Mouse (Mus musculus) adrenal gland, postnatal 36 days (tissue): ENCODE measurements at regions not wholly inside any gene's neighbourhood (a gene's known extent, or its start where the extent isn't known, plus 50 kb on each side); places are given as distances from the start of the nearest gene placed in this dataset.
"Not testable (repeated sequence)": the region's sequence is repeated elsewhere in the genome, so short reads cannot be mapped to it uniquely, and the experiment has no call there.

Experiments used
- DNase-seq, 2 experiments: peaks; one replicate each; pipeline ENCODE4 v3.0.0; 2021; ENCODE audit warnings: mixed read lengths in 1 of 2

- no peak for DNase-seq
These were observed 229.4 kb upstream of the Synpr start for GRCm38 (mm10) chr14:13055198-13055597.

DNA sequence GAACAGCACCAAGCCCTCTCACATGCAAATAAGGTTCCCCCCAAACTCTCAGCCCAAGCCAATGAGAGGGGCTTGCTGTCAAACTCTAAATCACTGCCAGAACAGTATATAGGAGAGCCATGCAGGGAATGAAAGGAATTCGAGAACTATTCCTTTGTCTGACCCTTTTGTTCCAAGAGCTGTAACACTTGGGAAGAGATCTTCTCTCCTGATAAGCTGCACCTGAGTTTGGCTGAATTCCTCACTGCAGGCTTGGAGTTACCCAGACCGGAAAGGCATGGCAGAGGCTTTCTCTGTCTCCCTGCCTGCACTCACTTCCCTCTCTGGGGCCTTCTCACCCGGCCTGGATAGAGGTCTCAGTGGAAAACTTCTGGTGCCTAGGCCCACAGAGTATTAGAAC lies 219.7 kb upstream of the Cadps start:
- DNase-seq, result not testable (repeated sequence)

DNA sequence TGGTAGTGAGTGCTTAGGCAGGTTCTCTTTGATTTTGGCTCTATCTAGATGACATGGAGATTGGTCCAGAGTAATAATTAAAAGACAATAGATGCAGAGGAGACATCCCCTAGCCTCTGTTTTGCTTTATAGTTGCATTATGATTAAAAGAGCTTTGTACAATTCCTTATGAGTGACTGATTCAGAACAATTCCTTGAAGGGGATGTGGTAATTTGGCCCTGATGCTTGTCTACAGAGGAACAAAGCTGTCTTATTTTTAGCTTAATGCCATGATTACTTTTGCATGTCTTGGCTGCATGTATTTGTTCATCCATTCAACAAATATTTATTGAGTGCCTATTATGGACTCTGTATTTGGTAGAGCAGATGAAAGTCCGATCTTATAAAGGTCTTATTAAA lies 218.9 kb upstream of the Cadps start:
- no peak for DNase-seq

DNA sequence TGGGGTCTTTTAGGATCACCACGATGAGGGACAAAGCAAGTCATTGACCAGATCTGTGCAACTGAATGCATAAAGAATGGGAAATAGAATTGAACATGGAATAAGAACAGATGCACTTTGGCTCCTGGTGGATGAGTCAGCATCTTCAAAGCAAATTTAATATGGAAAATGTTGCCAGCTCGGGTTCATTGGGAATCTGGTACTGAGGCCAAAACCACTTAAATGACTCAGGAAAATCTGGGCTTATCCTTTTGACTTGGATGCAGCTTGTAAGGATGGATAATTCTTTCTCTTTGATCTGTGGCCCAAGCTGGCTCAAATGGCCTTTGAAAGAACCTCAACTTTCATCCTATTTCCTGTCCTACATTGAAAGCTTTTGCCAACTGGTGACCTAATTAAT lies 217.3 kb upstream of the Cadps start:
- no peak for DNase-seq

- no peak for DNase-seq
These were observed 214.5 kb upstream of the Cadps start for GRCm38 (mm10) chr14:13037426-13037825.

DNA sequence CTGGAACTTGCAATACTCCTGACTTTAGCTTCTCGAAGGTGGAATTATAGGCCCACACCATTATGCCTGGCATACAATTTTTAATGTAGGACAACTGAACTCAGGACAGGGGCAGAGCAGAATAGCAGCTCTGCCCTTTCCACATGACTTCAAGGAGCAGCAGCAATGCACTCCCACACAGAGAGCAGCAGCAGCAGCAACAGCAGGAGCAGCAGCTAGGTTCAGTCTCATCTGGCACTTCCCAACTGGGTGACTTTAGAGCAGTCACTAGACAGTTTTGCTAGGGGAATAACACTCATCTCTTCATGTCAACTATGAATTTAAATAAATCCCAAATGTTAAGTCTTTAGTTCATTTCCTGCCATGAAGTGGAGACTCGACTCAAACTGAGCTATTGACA lies 206.9 kb upstream of the Cadps start:
- no peak for DNase-seq

GRCm38 (mm10) chr14:13022744-13023143 lies 199.9 kb upstream of the Cadps start:
- DNase-seq, result peak in 1 of 2 experiments; percentile 2

DNA sequence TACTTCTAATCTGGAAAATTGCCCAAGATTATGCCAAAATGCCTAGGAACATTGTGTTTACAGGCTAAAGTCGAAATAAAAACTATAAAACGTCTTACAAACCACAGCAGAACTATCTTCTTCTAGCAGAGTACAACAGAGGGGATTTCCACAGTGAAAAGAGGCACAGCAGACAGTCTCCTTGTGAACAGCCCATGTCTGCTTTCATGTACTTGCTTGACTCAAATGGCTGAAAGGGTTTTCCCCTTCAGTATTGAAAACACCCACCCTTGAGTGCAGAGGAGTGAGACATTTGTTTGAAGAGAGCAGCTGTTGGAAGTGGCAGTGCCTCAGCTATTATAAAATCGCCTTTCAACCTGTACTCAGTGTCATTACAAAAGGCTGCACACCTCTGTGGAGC lies 188.2 kb upstream of the Cadps start:
- no peak for DNase-seq

DNA sequence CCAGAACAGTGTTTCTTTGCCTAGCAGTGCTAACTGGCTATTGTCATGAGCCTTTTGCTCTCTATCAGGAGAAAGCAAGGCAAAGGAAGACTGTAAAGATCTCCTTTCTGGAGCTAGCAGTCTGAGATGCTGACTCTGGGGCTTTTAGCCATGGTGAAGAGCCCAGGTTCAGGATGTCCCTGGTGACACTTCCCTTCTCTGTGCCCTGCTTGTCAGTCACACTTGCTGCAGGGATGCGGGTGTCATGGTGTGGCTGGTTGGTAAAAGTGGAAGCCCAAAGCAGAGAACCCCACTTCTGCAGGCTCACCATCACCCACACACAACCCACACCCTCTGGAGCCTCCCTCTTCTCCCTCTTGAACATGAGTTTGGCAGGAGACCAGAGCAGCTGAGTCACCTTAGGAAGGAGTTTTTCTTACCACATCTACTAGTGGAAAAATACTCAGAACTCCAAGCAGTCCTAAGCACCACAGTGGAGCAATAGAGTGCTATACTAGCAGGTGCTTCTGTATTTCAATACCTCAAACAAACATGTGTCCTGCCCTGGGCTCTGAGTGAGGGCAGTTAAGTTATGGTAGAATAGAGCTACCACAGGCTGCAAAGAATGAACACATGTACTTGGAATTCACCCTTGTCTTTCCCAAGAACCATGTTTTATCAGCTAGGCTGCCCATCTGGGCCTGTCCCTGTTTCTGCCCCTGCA lies 178.3 kb upstream of the Cadps start:
- DNase-seq, result peak; percentile 76 to 82

- DNase-seq, result peak; percentile 22 to 37
These were observed 156.5 kb upstream of the Cadps start for GRCm38 (mm10) chr14:12979416-12979815.

- no peak for DNase-seq
These were observed 143.6 kb upstream of the Cadps start for GRCm38 (mm10) chr14:12966441-12966840.

GRCm38 (mm10) chr14:12957896-12958295 lies 135.0 kb upstream of the Cadps start:
- not testable (repeated sequence) for DNase-seq

- no peak for DNase-seq
These were observed 128.0 kb upstream of the Cadps start for GRCm38 (mm10) chr14:12950922-12951321.

DNA sequence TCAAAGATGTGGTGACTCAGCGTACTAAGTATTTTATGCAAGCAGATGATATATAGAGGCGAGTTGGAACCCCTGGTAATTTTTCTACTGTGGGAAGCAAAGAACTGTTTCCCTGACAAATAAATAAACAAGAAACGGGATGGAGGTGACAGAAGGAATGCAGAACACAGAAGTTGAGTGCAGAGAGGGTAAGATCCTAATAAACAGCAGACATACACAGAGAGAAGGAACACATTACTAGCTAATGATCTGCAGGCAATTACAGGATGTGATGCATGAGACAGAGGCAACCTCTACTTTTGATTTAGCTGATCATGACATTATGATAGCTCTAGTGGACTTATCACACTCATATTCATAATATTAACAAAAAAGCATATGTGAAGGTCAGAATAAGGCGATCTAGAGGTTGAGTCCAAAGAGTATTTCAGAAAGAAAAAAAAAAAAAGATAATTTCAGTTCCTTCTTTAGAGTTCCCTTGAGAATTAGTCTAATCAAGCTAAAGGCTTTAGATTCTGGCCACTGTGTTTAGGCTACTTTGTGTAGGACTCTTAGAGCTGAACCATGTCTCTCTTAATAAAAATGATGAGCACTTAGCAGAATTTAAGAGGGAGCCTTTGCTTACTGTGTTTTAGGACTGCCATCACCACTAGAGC lies 115.9 kb upstream of the Cadps start:
- no peak for DNase-seq

DNA sequence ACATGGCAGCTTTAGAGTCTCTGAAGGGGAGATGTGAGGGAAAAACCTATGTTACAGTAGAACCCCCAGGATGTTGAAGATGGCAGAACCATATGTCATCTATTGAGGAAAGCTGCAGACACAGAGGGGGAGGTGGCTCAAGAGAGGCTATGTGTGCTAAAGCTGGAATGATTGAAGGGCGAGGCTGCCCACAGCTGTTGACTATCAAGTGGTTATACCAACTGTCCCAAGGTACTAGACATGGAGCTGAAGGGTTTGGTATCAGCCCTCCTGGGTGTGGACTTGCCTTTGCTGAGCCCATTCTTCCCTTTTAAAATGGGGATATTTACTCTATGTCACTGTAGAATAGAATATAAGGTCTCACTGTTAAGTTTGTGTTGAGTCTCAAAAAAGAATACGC lies 113.5 kb upstream of the Cadps start:
- DNase-seq, result no peak

DNA sequence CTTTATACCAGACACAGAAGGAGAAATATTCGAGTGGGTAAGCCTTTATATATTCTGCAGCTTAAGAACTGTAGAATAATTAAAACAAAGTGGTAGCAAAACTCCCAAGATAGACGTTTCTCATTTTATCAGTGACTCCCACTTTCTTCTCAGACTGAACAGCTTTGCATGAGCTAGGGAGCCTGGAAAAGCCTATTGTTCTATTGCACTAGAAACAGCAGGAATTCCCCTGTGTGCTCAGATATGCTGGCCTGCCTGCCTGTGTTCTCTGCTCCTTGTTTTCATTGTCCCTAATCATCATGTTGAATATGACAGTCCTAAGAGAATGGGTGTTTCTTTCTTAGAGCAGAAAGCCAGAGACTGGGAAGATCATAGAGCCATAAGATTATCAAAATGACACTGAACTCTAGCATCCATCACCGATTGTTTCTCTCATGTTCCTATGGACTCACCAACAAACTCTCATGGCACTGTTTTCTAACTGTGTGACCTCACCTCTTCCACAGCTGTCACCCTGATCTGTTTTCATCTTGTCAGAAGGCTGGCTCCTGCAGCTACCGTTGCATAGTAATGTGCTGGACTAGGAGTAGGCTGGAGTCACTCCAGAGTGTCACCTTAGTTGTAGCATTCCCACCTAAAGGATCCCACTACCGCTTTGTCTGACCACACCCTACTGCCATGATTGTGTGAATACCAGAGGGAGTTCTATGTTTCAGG lies 108.9 kb upstream of the Cadps start:
- DNase-seq, result no peak

DNA sequence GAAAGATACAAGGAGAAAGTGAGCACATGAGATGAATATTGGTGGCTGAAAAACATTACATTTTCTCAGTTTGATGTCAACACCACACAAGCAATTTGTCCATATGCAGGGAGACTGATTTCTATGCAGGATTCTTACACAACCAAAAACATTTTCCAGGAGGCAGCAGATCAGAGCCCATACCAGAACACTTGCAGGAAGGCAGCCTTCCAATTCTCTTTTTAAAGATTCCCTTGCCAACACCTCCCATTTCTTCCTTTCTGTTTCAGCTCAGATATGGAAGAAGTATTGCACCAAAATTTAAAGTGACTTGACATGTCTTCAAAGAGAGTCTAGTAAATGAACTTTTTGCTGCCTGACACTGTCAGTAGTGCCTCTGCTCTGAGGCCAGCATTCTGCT lies 100.7 kb upstream of the Cadps start:
- no peak for DNase-seq

- DNase-seq, result peak; percentile 59 to 67
These were observed 92.6 kb upstream of the Cadps start for GRCm38 (mm10) chr14:12915431-12915830.

GRCm38 (mm10) chr14:12913956-12914355 lies 91.1 kb upstream of the Cadps start:
- no peak for DNase-seq

- DNase-seq, result peak; percentile 51 to 55
These were observed 90.5 kb upstream of the Cadps start for GRCm38 (mm10) chr14:12913421-12913820.

- DNase-seq, result no peak
These were observed 54.4 kb upstream of the Cadps start for GRCm38 (mm10) chr14:12877337-12877662.

DNA sequence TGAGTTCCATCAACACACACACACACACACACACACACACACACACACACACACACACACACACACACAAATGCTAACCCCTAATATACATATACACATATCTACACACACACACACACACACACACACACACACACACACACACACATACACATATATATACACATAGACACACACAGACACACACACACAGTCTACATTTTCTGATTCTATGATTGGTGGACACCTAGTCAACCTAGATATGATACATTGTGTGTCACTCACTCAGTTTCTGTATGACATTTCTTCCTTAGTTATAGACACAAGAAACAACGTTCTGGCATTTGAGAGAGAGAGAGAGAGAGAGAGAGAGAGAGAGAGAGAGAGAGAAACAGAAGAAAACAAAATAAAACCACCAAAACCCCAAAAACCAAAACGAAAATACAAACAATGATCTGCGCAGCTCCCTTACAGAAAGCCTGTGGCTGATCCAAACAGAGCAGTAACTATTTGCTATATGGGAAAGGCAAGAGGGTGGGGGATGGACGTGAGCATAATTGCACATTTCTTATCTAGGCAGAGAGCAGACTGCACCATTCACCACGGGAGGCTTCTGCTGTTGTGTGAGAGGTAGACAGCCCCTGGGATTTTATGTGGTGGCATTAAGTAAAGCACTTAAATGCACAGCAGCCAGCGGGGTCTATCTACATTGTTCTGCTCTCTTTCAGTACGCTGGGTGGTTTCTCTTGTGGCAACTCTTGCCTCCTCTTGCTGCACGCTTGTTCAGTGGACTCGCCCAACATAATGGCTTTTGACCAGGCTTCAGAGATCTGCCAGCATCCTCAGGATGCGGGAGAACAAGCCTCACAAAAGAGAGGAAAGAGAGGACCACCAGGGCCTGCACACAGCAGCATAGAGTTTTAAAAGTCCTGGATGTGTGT lies 53.8 kb upstream of the Cadps start:
- no peak for DNase-seq
